Mouse (Mus musculus): ENCODE results near the gene Gmds.

DNA sequence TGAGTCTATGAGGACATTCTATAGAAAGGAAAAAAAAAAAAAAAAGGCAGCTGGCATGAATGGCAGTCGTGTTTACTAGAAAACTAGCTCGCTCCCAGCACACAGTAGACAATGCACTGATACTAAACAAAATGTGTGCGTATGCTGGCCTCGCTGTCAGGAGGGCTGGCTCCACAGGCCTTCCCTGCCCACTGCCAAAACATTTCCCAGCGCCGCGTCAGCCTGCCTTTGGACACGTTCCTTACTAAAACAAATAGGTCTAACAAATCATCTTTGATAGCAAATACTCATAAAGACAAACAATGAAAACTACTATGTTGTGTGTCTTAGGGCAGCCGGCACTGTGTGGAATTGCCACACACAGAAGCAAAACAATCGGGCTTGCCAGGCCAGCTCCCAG, 541.2 kb downstream of the Gmds start:
- no peak for TF ChIP-seq POLR2A (IDR thresholded peaks at IDR 0.05; ENCODE audit: control insufficient read depth, extremely low read depth, insufficient read depth, low read length, poor library complexity)
- no peak for TF ChIP-seq CTCF (IDR thresholded peaks at IDR 0.05; ENCODE audit: borderline replicate concordance, control insufficient read depth, extremely low read depth, insufficient read depth, low read length, poor library complexity)

All from thymus, adult 2 months (tissue).